Mouse (Mus musculus) thymus, adult 2 months (tissue): Measurements from ENCODE around the gene Xirp1. TPM values are rescaled to one million over a fixed set of nuclear protein-coding genes. Genes with fewer than 3 reads are reported as not detected.
A peak's percentile ranks its signal among the peaks of the same experiment; 100 is the strongest.

Experiments used
- DNase-seq: peaks from one replicate; pipeline ENCODE4 v3.0.0; 2021
- H3K27ac ChIP-seq: fragments of 200-500 bp; 2 replicates; pipeline ENCODE4 v1.5.1; 2012; ENCODE audit warnings: low read length, control low read depth; ENCODE audit not compliant: control insufficient read depth, insufficient read depth
- H3K27me3 ChIP-seq: fragments of 200-500 bp; 2 replicates; pipeline ENCODE4 v1.6.1; 2012; ENCODE audit warnings: mild to moderate bottlenecking, low read length, moderate library complexity, mixed read lengths; ENCODE audit not compliant: control insufficient read depth, insufficient read depth
- H3K36me3 ChIP-seq: fragments of 200-500 bp; 2 replicates; pipeline ENCODE4 v1.6.1; 2012; ENCODE audit warnings: mild to moderate bottlenecking, low read length, moderate library complexity; ENCODE audit not compliant: control insufficient read depth, insufficient read depth
- H3K4me1 ChIP-seq: fragments of 200-500 bp; replicated peaks from 2 replicates; pipeline ENCODE4 v1.6.1; 2012; ENCODE audit warnings: low read length; ENCODE audit not compliant: control insufficient read depth, insufficient read depth
- H3K4me3 ChIP-seq: fragments of 200-500 bp; 2 replicates; pipeline ENCODE4 v1.5.1; 2012; ENCODE audit warnings: mild to moderate bottlenecking, low read length, control low read depth, moderate library complexity; ENCODE audit not compliant: control insufficient read depth, insufficient read depth
- CTCF ChIP-seq: fragments of 200-500 bp; IDR thresholded peaks from 2 replicates; pipeline ENCODE4 v1.5.1; 2012; ENCODE audit warnings: mild to moderate bottlenecking, control low read depth, low read length, moderate library complexity, borderline replicate concordance; ENCODE audit not compliant: control insufficient read depth, poor library complexity, insufficient read depth; ENCODE audit errors: extremely low read depth
- POLR2A ChIP-seq: fragments of 200-500 bp; IDR thresholded peaks from 2 replicates; pipeline ENCODE4 v1.6.1; 2012; ENCODE audit warnings: mild to moderate bottlenecking, low read length, control low read depth, moderate library complexity; ENCODE audit not compliant: control insufficient read depth, poor library complexity, insufficient read depth; ENCODE audit errors: extremely low read depth
- WGBS: fragments of 180-500 bp; shearing (Covaris S2); methylation state at CpG from one replicate; pipeline ENCODE4 v1.1.7; 2018; 5-methylcytosine and 5-hydroxymethylcytosine counted together
- polyA plus RNA-seq: library from polyadenylated mRNA; depleted of rRNA; stranded (reverse); fragments of >200 nt; gene quantifications from 2 replicates; pipeline ENCODE4 v1.2.3, GENCODE M21; 2012

Gene Xirp1
- polyA plus RNA-seq, 1 experiment = 2.3 TPM

GRCm38 (mm10) chr9:119978151-119978810, 45.1 kb downstream of the Xirp1 start:
- peaks cover 41% of the 10 kb centered on the region for H3K4me1 ChIP-seq
- peak; percentile 84 for DNase-seq
- H3K27ac ChIP-seq = peak overlapping the region; percentile 93
- peak overlapping the region; percentile 57 for H3K4me3 ChIP-seq
- peaks cover 25% of the 10 kb centered on the region for H3K36me3 ChIP-seq
- 3% methylated on average over 9 of the region's 9 CpGs for WGBS
- TF ChIP-seq CTCF (no peak), POLR2A (no peak; the same call in 1 of the 2 replicates)
- H3K27me3 ChIP-seq = no peaks in the 10 kb centered on the region

GRCm38 (mm10) chr9:119977557-119978060, 45.8 kb downstream of the Xirp1 start:
- H3K4me1 ChIP-seq = peaks cover 41% of the 10 kb centered on the region
- TF ChIP-seq CTCF (no peak), POLR2A (no peak)
- H3K27ac ChIP-seq = peak overlapping the region; percentile 93
- WGBS = 7% methylated on average over 5 of the region's 5 CpGs
- H3K36me3 ChIP-seq = peaks cover 32% of the 10 kb centered on the region
- H3K27me3 ChIP-seq = no peaks in the 10 kb centered on the region
- H3K4me3 ChIP-seq = peak overlapping the region; percentile 57
- no peak for DNase-seq

GRCm38 (mm10) chr9:119976704-119977556, 46.5 kb downstream of the Xirp1 start:
- H3K36me3 ChIP-seq = peaks cover 38% of the 10 kb centered on the region
- peaks cover 41% of the 10 kb centered on the region for H3K4me1 ChIP-seq
- TF ChIP-seq CTCF = no peak
- TF ChIP-seq POLR2A = no peak
- peak overlapping the region; percentile 57 for H3K4me3 ChIP-seq
- H3K27ac ChIP-seq = peak overlapping the region; percentile 93
- WGBS = 4% methylated on average over 17 of the region's 17 CpGs
- peak; percentile 49 for DNase-seq
- no peaks in the 10 kb centered on the region for H3K27me3 ChIP-seq

GRCm38 (mm10) chr9:119975286-119975685, 48.1 kb downstream of the Xirp1 start:
- Histone ChIP-seq H3K27ac (no peak overlapping the region), H3K4me1 (peaks cover 38% of the 10 kb centered on the region), H3K4me3 (no peak overlapping the region), H3K36me3 (peaks cover 46% of the 10 kb centered on the region), H3K27me3 (no peaks in the 10 kb centered on the region)
- WGBS = 97% methylated on average over 4 of the region's 4 CpGs
- DNase-seq = no peak
- TF ChIP-seq CTCF (no peak), POLR2A (no peak)

GRCm38 (mm10) chr9:119974609-119975008, 48.8 kb downstream of the Xirp1 start:
- 88% methylated on average over 5 of the region's 5 CpGs for WGBS
- no peak for TF ChIP-seq POLR2A
- TF ChIP-seq CTCF = no peak
- no peaks in the 10 kb centered on the region for H3K27me3 ChIP-seq
- H3K36me3 ChIP-seq = peaks cover 46% of the 10 kb centered on the region
- DNase-seq = no peak
- no peak overlapping the region for H3K27ac ChIP-seq
- H3K4me1 ChIP-seq = peaks cover 33% of the 10 kb centered on the region
- no peak overlapping the region for H3K4me3 ChIP-seq

- peak; percentile 41 for DNase-seq
- H3K4me3 ChIP-seq = no peak overlapping the region
- peaks cover 27% of the 10 kb centered on the region for H3K4me1 ChIP-seq
- H3K27me3 ChIP-seq = no peaks in the 10 kb centered on the region
- 97% methylated on average over 27 of the region's 27 CpGs for WGBS
- TF ChIP-seq POLR2A (no peak), CTCF (peak; percentile 69; the same call in 1 of the 2 replicates)
- no peak overlapping the region for H3K27ac ChIP-seq
- peaks cover 46% of the 10 kb centered on the region for H3K36me3 ChIP-seq
Measured at GRCm38 (mm10) chr9:119973869-119974520, 49.4 kb downstream of the Xirp1 start.
